Mouse (Mus musculus) limb, embryonic 14.5 days (tissue): Measurements from ENCODE around the gene Pop4. TPM values are rescaled to one million over a fixed set of nuclear protein-coding genes. Genes with fewer than 3 reads are reported as not detected.
"Not testable (repeated sequence)": the region's sequence is repeated elsewhere in the genome, so short reads cannot be mapped to it uniquely, and the experiment has no call there.

Experiments
- ATAC-seq: fragments of 200-750 bp; cut with Nextera tagmentation; 2 replicates; pipeline ENCODE4 v1.8.0; 2017; ENCODE audit warnings: low read depth, moderate number of reproducible peaks, moderate TSS enrichment; ENCODE audit not compliant: low FRiP score
- DNase-seq: peaks from one replicate; pipeline ENCODE4 v3.0.0-alpha.2; 2015; ENCODE audit warnings: low spot score
- H3K27ac ChIP-seq: fragments of 300-500 bp; sonication (generic); replicated peaks from 2 replicates; pipeline ENCODE4 v1.5.1; 2014; ENCODE audit warnings: low read depth, mild to moderate bottlenecking, low read length, moderate library complexity, mixed read lengths
- H3K27me3 ChIP-seq: fragments of 300-500 bp; sonication (generic); 2 replicates; pipeline ENCODE4 v1.6.1; 2014; ENCODE audit warnings: low read length, mixed read lengths; ENCODE audit not compliant: control insufficient read depth, insufficient read depth
- H3K36me3 ChIP-seq: fragments of 300-500 bp; sonication (generic); 2 replicates; pipeline ENCODE4 v1.6.1; 2014; ENCODE audit warnings: mild to moderate bottlenecking, low read length, moderate library complexity, mixed read lengths; ENCODE audit not compliant: control insufficient read depth, insufficient read depth
- H3K4me1 ChIP-seq: fragments of 300-500 bp; sonication (generic); 2 replicates; pipeline ENCODE4 v1.6.1; 2014; ENCODE audit warnings: antibody characterized with exemption, low read length, mixed read lengths; ENCODE audit not compliant: control insufficient read depth, insufficient read depth
- H3K4me2 ChIP-seq: fragments of 300-500 bp; sonication (generic); replicated peaks from 2 replicates; pipeline ENCODE4 v1.6.1; 2014; ENCODE audit warnings: low read depth, mild to moderate bottlenecking, low read length, moderate library complexity; ENCODE audit not compliant: severe bottlenecking
- H3K4me3 ChIP-seq: fragments of 300-500 bp; sonication (generic); replicated peaks from 2 replicates; pipeline ENCODE4 v1.5.1; 2014; ENCODE audit warnings: low read length
- H3K9ac ChIP-seq: fragments of 300-500 bp; sonication (generic); 2 replicates; pipeline ENCODE4 v1.6.1; 2014; ENCODE audit warnings: mild to moderate bottlenecking, low read depth, low read length, moderate library complexity; ENCODE audit not compliant: severe bottlenecking
- H3K9me3 ChIP-seq: fragments of 300-500 bp; sonication (generic); 2 replicates; pipeline ENCODE4 v1.6.1; 2016; ENCODE audit warnings: low read length; ENCODE audit not compliant: control insufficient read depth
- POLR2A ChIP-seq: fragments of 200-500 bp; IDR thresholded peaks from 2 replicates; pipeline ENCODE4 v1.8.0; 2012; ENCODE audit warnings: inconsistent platforms, mild to moderate bottlenecking, moderate library complexity, borderline replicate concordance; ENCODE audit not compliant: insufficient read depth, insufficient read length; ENCODE audit errors: extremely low read depth
- WGBS: fragments of 180-500 bp; shearing (Covaris S2); extraction: QIAGEN DNeasy Blood & Tissue Kit; methylation state at CpG from one replicate; pipeline ENCODE4 v1.1.7; 2014; 5-methylcytosine and 5-hydroxymethylcytosine counted together
- polyA plus RNA-seq, 2 experiments: library from polyadenylated mRNA; depleted of rRNA in 1 of 2; stranded (reverse) in 1 of 2; unstranded in 1 of 2; fragments of >200 nt; fragmentation: Nextera tagmentation in 1 of 2; extraction: Ambion mirVana in 1 of 2; gene quantifications; 2 replicates each; pipeline versions ENCODE4 v1.2.1 to v1.2.3; 2012 to 2014

Pop4 gene
- polyA plus RNA-seq (2012; rRNA removed), result 44.1 and 46.0 TPM in 2 replicates
- 64.2 and 67.5 TPM in 2 replicates for polyA plus RNA-seq (2014; fragmentation: Nextera tagmentation; extraction: Ambion mirVana)

- ATAC-seq, result peak; percentile 93
- Histone ChIP-seq H3K27me3 (no peaks in the 10 kb centered on the region), H3K4me3 (peak within 1 kb of the TSS; percentile 58), H3K9ac (peak within 1 kb of the TSS; percentile 83), H3K36me3 (peaks cover 25% of the 10 kb centered on the region), H3K27ac (peak within 1 kb of the TSS; percentile 59), H3K4me2 (peak within 1 kb of the TSS; percentile 55), H3K9me3 (no peaks in the 10 kb centered on the region), H3K4me1 (peaks cover 8% of the 10 kb centered on the region)
- peak; percentile 90 for DNase-seq
- WGBS, result 1% methylated on average over 38 of the region's 38 CpGs
- peak; percentile 88; the same call in 1 of the 2 replicates for TF ChIP-seq POLR2A
Observed at GRCm38 (mm10) chr7:38270703-38271510, at the start of gene Pop4. Gene Pop4 (minus strand): TSS chr7:38271423.

- TF ChIP-seq POLR2A, result no peak
- Histone ChIP-seq H3K9ac (no peak overlapping the region), H3K4me1 (no peaks in the 10 kb centered on the region), H3K4me2 (no peak overlapping the region), H3K36me3 (no peaks in the 10 kb centered on the region), H3K9me3 (no peaks in the 10 kb centered on the region), H3K27ac (no peak overlapping the region), H3K4me3 (no peak overlapping the region), H3K27me3 (no peaks in the 10 kb centered on the region)
- ATAC-seq, result no peak
- 94% methylated on average over 2 of the region's 2 CpGs for WGBS
- no peak for DNase-seq
Observed at GRCm38 (mm10) chr7:38320641-38321040, 49.4 kb upstream of the Pop4 start.

GRCm38 (mm10) chr7:38282192-38282591, 11.0 kb upstream of the Pop4 start:
- not testable (repeated sequence) for H3K4me2 ChIP-seq, DNase-seq, H3K4me1 ChIP-seq, H3K9ac ChIP-seq, H3K27me3 ChIP-seq, ATAC-seq, H3K27ac ChIP-seq, H3K4me3 ChIP-seq, H3K36me3 ChIP-seq, H3K9me3 ChIP-seq
- WGBS, result 21% methylated on average over 4 of the region's 4 CpGs

- peaks cover 8% of the 10 kb centered on the region for H3K4me1 ChIP-seq
- H3K9me3 ChIP-seq, result no peaks in the 10 kb centered on the region
- no peak overlapping the region for H3K9ac ChIP-seq
Observed at GRCm38 (mm10) chr7:38272551-38272950, 1.3 kb upstream of the Pop4 start.

GRCm38 (mm10) chr7:38271859-38272258, 636 bp upstream of the Pop4 start:
- Histone ChIP-seq H3K4me2 (peak overlapping the region; percentile 55), H3K4me3 (peak overlapping the region; percentile 58)
- 9% methylated on average over 4 of the region's 4 CpGs for WGBS

More at GRCm38 (mm10) chr7:38272551-38272950, 1.3 kb upstream of the Pop4 start:
- ATAC-seq (no peak), DNase-seq (no peak)
- Histone ChIP-seq H3K36me3 (peaks cover 10% of the 10 kb centered on the region), H3K4me3 (no peak overlapping the region), H3K27ac (no peak overlapping the region), H3K4me2 (no peak overlapping the region), H3K27me3 (no peaks in the 10 kb centered on the region)
- TF ChIP-seq POLR2A, result no peak

More at GRCm38 (mm10) chr7:38271859-38272258, 636 bp upstream of the Pop4 start:
- H3K27ac ChIP-seq, result no peak overlapping the region
- DNase-seq, result no peak
- no peaks in the 10 kb centered on the region for H3K27me3 ChIP-seq
- no peaks in the 10 kb centered on the region for H3K9me3 ChIP-seq
- no peak for TF ChIP-seq POLR2A
- peaks cover 8% of the 10 kb centered on the region for H3K4me1 ChIP-seq
- no peak for ATAC-seq
- H3K9ac ChIP-seq, result peak overlapping the region; percentile 83
- H3K36me3 ChIP-seq, result peaks cover 15% of the 10 kb centered on the region
